Comparison of ENCODE assay signal across 13 mouse cellular contexts in the genomic region with DNA sequence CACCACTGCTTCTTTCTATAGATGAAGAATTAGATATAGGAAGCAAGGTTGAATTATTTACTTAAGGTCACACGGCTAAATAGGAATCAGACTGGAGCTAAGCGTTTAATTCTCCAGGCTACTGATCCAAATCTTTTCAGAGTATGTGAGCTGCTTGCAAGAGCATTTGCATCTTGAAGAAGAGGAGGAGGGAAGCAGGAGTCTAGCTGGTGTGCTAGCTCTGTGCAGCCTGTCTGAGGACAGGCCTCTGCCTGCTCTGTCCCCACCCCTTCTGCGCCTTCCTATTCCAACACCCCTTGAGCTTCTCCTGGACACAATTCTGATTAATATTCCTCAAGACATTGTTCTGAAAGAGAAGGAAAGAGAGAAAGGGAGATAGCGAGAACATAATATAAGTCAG. TPM values are rescaled to one million over a fixed set of nuclear protein-coding genes. Genes with fewer than 3 reads are reported as not detected.
DNase-seq lines count a peak whose midpoint lies in the region; ATAC-seq and TF ChIP-seq lines count a peak whose summit lies in the region.
"Had no signal": no experiment of that assay in that cellular context is flagged by ENCODE, and none has a peak within 500 bp of the region (broad histone marks: within the 10 kb centered on the region; RNA-seq: fewer than 3 reads in every experiment).

No protein-coding gene starts in this region.

- H3K4me1 ChIP-seq in kidney, embryonic 14.5 days (ENCODE audit: control insufficient read depth, insufficient read depth, low read length) = peaks cover 28% of the 10 kb centered on the region
- peaks cover 53% of the 10 kb centered on the region for H3K4me1 ChIP-seq in neural tube, embryonic 13.5 days (replicated peaks)
- H3K4me1 ChIP-seq in forebrain, postnatal 0 days (ENCODE audit: insufficient read depth) = peaks cover 7% of the 10 kb centered on the region; the same call in 1 of the 2 replicates
- H3K4me1 ChIP-seq in neural tube, embryonic 15.5 days = peaks cover 49% of the 10 kb centered on the region
- H3K4me1 ChIP-seq: liver, embryonic 13.5 days had no signal

- no peak overlapping the region for H3K4me3 ChIP-seq in kidney, embryonic 14.5 days (ENCODE audit: low read length)
- H3K4me3 ChIP-seq in neural tube, embryonic 13.5 days = no peak overlapping the region
- no peak overlapping the region for H3K4me3 ChIP-seq in forebrain, postnatal 0 days (ENCODE audit: low read depth, low read length)
- H3K4me3 ChIP-seq in neural tube, embryonic 15.5 days (replicated peaks) = no peak overlapping the region
- H3K4me3 ChIP-seq: liver, embryonic 13.5 days had no signal

- H3K27me3 ChIP-seq in kidney, embryonic 14.5 days (ENCODE audit: control insufficient read depth, insufficient read depth, low read length) = no peaks in the 10 kb centered on the region
- no peaks in the 10 kb centered on the region for H3K27me3 ChIP-seq in neural tube, embryonic 13.5 days
- no peaks in the 10 kb centered on the region for H3K27me3 ChIP-seq in forebrain, postnatal 0 days (ENCODE audit: insufficient read depth, low read length)
- no peaks in the 10 kb centered on the region for H3K27me3 ChIP-seq in neural tube, embryonic 15.5 days (replicated peaks)
- H3K27me3 ChIP-seq: liver, embryonic 13.5 days had no signal

- no peaks in the 10 kb centered on the region for H3K9me3 ChIP-seq in kidney, embryonic 14.5 days (ENCODE audit: control insufficient read depth, low read length)
- H3K9me3 ChIP-seq in neural tube, embryonic 13.5 days = no peaks in the 10 kb centered on the region
- H3K9me3 ChIP-seq in forebrain, postnatal 0 days (ENCODE audit: low read length) = no peaks in the 10 kb centered on the region
- no peaks in the 10 kb centered on the region for H3K9me3 ChIP-seq in neural tube, embryonic 15.5 days (replicated peaks)
- H3K9me3 ChIP-seq: liver, embryonic 13.5 days had no signal

- no peak for ATAC-seq in kidney, embryonic 14.5 days (ENCODE audit: low FRiP score, low TSS enrichment)
- ATAC-seq in neural tube, embryonic 13.5 days (ENCODE audit: low read depth) = no peak
- no peak for ATAC-seq in forebrain, postnatal 0 days
- no peak for ATAC-seq in neural tube, embryonic 15.5 days (ENCODE audit: low FRiP score)

- H3K9ac ChIP-seq in kidney, embryonic 14.5 days (ENCODE audit: low read depth, low read length) = no peak overlapping the region
- peak overlapping the region; percentile 39; the same call in 1 of the 2 replicates for H3K9ac ChIP-seq in neural tube, embryonic 13.5 days
- no peak overlapping the region for H3K9ac ChIP-seq in forebrain, postnatal 0 days
- H3K9ac ChIP-seq in neural tube, embryonic 15.5 days (replicated peaks) = no peak overlapping the region
- H3K9ac ChIP-seq: liver, embryonic 13.5 days had no signal

- no peak for DNase-seq in kidney, postnatal 4 days
- no peak for DNase-seq in neural tube, embryonic 10.5 days (ENCODE audit: extremely low spot score, low spot score)
- DNase-seq in forebrain, postnatal 0 days = no peak
- DNase-seq in ovary, postnatal 14 days (ENCODE audit: low spot score) = no peak
- DNase-seq in heart, postnatal 25 days (ENCODE audit: low spot score) = no peak
- DNase-seq: adrenal gland, adult 2 months; liver, embryonic 13.5 days; retina, postnatal 1 day had no signal

- 63% methylated on average over 4 of the region's 4 CpGs for WGBS in kidney, embryonic 14.5 days
- 64% methylated on average over 4 of the region's 4 CpGs for WGBS in neural tube, embryonic 13.5 days
- 72% methylated on average over 4 of the region's 4 CpGs for WGBS in forebrain, postnatal 0 days
- 61% methylated on average over 4 of the region's 4 CpGs for WGBS in neural tube, embryonic 15.5 days

- H3K27ac ChIP-seq in kidney, embryonic 14.5 days (ENCODE audit: low read depth, low read length) = peak overlapping the region; percentile 3; the same call in 1 of the 2 replicates
- H3K27ac ChIP-seq in neural tube, embryonic 13.5 days (replicated peaks) = peak overlapping the region; percentile 70
- peak overlapping the region; percentile 77 for H3K27ac ChIP-seq in forebrain, postnatal 0 days (ENCODE audit: low read depth, low read length)
- H3K27ac ChIP-seq in neural tube, embryonic 15.5 days (replicated peaks) = peak overlapping the region; percentile 70
- H3K27ac ChIP-seq: liver, embryonic 13.5 days had no signal

- H3K36me3 ChIP-seq in kidney, embryonic 14.5 days (ENCODE audit: control insufficient read depth, insufficient read depth, low read length) = no peaks in the 10 kb centered on the region
- H3K36me3 ChIP-seq in neural tube, embryonic 13.5 days = peaks cover 73% of the 10 kb centered on the region
- peaks cover 56% of the 10 kb centered on the region for H3K36me3 ChIP-seq in forebrain, postnatal 0 days (ENCODE audit: insufficient read depth)
- peaks cover 32% of the 10 kb centered on the region for H3K36me3 ChIP-seq in neural tube, embryonic 15.5 days
- H3K36me3 ChIP-seq: liver, embryonic 13.5 days had no signal

- no peak overlapping the region for H3K4me2 ChIP-seq in kidney, embryonic 14.5 days (replicated peaks; ENCODE audit: low read depth, low read length)
- no peak overlapping the region for H3K4me2 ChIP-seq in neural tube, embryonic 13.5 days
- H3K4me2 ChIP-seq in forebrain, postnatal 0 days (ENCODE audit: low read depth) = no peak overlapping the region
- no peak overlapping the region for H3K4me2 ChIP-seq in neural tube, embryonic 15.5 days
- H3K4me2 ChIP-seq: liver, embryonic 13.5 days had no signal

- intact Hi-C loops in heart, postnatal 25 days (cut with DNase I) = no loop called here

- TF ChIP-seq CTCF in forebrain, postnatal 0 days (IDR thresholded peaks at IDR 0.05; ENCODE audit: low read depth) = no peak

RNA-seq across cellular contexts. Expression of a gene that starts 44.6 kb away (rescaled TPM):
- 8.4 and 11.4 TPM in 2 replicates for polyA plus RNA-seq in kidney, embryonic 14.5 days (2014; fragmentation: Nextera tagmentation; extraction: Ambion mirVana)
- polyA plus RNA-seq in neural tube, embryonic 13.5 days (2015; fragmentation: Nextera tagmentation; extraction: Ambion mirVana) = 6.8 and 7.8 TPM in 2 replicates
- total RNA-seq in forebrain, postnatal 0 days (2014; rRNA removed) = 18.6 and 23.3 TPM in 2 replicates
- polyA plus RNA-seq in forebrain, postnatal 0 days (2015; fragmentation: Nextera tagmentation; extraction: Ambion mirVana) = 18.0 and 22.2 TPM in 2 replicates
- 20.7 and 22.1 TPM in 2 replicates for polyA plus RNA-seq in neural tube, embryonic 15.5 days (2015; fragmentation: Nextera tagmentation; extraction: Ambion mirVana)
- not detected for total RNA-seq in heart, postnatal 25 days (2021)
- total RNA-seq: megakaryocyte-erythroid progenitor cell, adult 5-6 weeks; MEL had no signal
- polyA plus RNA-seq: liver, embryonic 13.5 days had no signal

Comparison
In these comparisons a context has a peak if more than half of its experiments do, and no peak if none do; other contexts are left out.
1. H3K27ac ChIP-seq: peak in every context shown above with its lines; median percentile 77 in forebrain, postnatal 0 days; 70 in neural tube, embryonic 13.5 days; 70 in neural tube, embryonic 15.5 days; 3 in kidney, embryonic 14.5 days.